Mouse (Mus musculus) olfactory bulb, adult 2 months (tissue): Measurements from ENCODE around the gene Dffa.

ENCODE experiments used
- CTCF ChIP-seq: fragments of 200-500 bp; IDR thresholded peaks from 2 replicates; pipeline ENCODE4 v1.5.1; 2012; ENCODE audit warnings: low read depth, mild to moderate bottlenecking, low read length, moderate library complexity; ENCODE audit not compliant: insufficient read depth
- POLR2A ChIP-seq: fragments of 200-500 bp; IDR thresholded peaks from 2 replicates; pipeline ENCODE4 v1.6.1; 2012; ENCODE audit warnings: mild to moderate bottlenecking, low read depth, low read length, moderate library complexity; ENCODE audit not compliant: insufficient read depth

DNA sequence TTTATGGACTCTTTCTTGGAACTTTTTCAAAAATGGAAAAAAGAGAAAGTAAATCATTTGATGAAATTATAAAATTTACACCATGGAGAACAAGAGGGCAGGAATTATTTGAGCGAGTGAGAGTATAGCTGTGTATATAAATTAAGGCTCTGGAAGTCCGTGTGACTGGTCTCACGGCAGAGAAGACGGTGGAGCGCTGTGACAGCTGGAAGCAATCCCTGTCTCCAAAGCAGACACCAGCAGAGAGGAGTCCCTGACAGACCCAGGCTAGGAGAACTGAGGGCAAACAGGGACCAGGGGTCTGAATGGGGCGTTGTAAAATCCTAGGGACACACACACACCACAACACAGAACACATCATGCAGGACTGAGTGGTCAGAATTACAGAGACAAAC is 22.2 kb downstream of the Dffa start:
- no peak for TF ChIP-seq CTCF
- TF ChIP-seq POLR2A: no peak
